Mouse (Mus musculus): ENCODE results near the gene Map3k21. TPM values are rescaled to one million over a fixed set of nuclear protein-coding genes. Genes with fewer than 3 reads are reported as not detected.

The Map3k21 gene
- total RNA-seq, 2 experiments from 2014 or later: not detected

- ATAC-seq (replicated peaks; ENCODE audit: low FRiP score, poor library complexity, severe bottlenecking): no peak
Observed at GRCm38 (mm10) chr8:125959363-125959771, 49.1 kb downstream of the Map3k21 start.

DNA sequence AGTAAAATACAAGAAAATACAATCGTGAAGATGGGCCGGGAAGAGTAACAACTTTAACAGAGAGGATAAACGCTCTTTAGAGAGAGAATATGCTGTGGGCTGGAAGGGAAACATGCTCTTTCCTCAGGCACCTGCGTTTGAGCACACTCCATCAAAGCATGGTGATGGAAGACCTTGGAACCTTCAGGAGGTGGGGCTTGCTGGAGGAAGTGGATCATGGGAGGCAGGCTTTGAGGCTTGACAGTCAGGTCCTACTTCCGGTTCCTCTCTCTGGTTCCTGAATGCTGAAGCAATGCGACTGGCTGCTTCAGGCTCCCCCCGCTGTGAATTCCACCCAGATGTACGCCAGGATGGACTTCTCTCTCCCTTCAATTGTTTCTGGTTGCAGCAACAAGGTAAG is 49.8 kb downstream of the Map3k21 start:
- ATAC-seq (replicated peaks; ENCODE audit: low FRiP score, poor library complexity, severe bottlenecking): no peak

GRCm38 (mm10) chr8:125961790-125962189 is 51.5 kb downstream of the Map3k21 start:
- ATAC-seq (replicated peaks; ENCODE audit: low FRiP score, poor library complexity, severe bottlenecking): no peak

DNA sequence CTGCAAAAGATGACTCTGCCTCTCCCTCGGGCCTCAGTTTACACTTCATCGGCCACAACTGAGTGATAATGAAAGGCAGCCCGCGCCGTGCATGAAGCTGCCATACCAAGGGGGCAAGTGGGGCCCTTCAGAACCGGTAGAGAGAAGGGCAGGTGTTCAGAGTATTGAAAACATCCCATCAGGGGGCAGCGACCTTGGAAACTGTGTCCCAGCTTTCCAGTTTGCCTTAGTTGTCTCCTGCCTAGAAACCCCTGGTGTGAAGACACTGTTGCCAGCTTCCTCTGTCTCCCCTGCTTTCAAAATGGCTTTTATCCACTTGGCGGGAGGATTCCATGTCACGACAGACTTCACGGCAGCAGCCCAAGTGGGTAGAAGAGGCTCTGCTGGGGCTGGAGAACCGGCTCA is 53.6 kb downstream of the Map3k21 start:
- ATAC-seq (replicated peaks; ENCODE audit: low FRiP score, poor library complexity, severe bottlenecking): no peak

- no peak for ATAC-seq (replicated peaks; ENCODE audit: low FRiP score, poor library complexity, severe bottlenecking)
Observed at GRCm38 (mm10) chr8:125971336-125971735, 61.1 kb downstream of the Map3k21 start.

DNA sequence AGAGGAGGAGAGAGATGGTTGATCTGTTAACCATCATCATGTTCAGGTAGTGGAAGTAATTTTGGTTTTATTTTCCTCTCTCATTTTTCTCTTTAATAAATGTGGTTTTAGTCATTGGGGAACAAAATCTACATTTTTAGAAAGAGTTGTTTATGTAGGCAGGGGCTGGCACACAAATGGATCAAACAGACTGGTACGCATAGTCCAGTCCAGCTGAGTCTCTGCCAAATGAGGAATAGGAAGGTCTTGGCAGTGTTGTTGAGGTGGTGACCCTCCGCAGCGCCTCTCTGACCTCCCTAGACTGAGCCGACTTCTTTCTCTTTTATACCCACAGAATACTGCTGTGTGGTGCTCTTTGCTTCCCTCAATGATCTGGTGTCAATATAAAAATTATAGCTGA is 65.7 kb downstream of the Map3k21 start:
- ATAC-seq (replicated peaks; ENCODE audit: low FRiP score, poor library complexity, severe bottlenecking): no peak

- no peak for ATAC-seq (replicated peaks; ENCODE audit: low FRiP score, poor library complexity, severe bottlenecking)
Observed at GRCm38 (mm10) chr8:125980826-125981225, 70.6 kb downstream of the Map3k21 start.

- ATAC-seq (replicated peaks; ENCODE audit: low FRiP score, poor library complexity, severe bottlenecking): no peak
Observed at GRCm38 (mm10) chr8:125983515-125983914, 73.3 kb downstream of the Map3k21 start.

GRCm38 (mm10) chr8:125984140-125984539 is 73.9 kb downstream of the Map3k21 start:
- no peak for ATAC-seq (replicated peaks; ENCODE audit: low FRiP score, poor library complexity, severe bottlenecking)

DNA sequence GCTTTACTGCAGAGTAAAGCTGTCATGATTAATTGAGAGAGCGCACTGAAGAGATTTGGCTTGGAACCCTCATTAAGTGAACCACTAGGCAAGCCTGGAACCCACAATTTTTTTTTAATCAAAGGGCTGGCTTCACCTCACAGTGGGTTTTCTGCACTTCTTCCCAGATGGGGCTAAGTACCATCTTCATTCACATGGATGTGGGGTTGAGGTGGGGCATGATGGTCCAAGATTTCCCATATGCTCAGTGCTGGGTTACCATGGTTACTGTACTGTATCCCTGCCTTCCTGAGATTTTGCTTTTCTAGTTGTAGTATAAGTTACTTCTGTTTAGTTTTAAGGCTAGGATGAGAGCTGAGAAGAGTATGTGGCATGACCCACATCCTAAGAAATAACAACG is 75.1 kb downstream of the Map3k21 start:
- no peak for ATAC-seq (replicated peaks; ENCODE audit: low FRiP score, poor library complexity, severe bottlenecking)

- ATAC-seq (replicated peaks; ENCODE audit: low FRiP score, poor library complexity, severe bottlenecking): no peak
Observed at GRCm38 (mm10) chr8:125986999-125987589, 76.8 kb downstream of the Map3k21 start.

GRCm38 (mm10) chr8:125987996-125988395 is 77.7 kb downstream of the Map3k21 start:
- ATAC-seq (replicated peaks; ENCODE audit: low FRiP score, poor library complexity, severe bottlenecking): no peak

- ATAC-seq (replicated peaks; ENCODE audit: low FRiP score, poor library complexity, severe bottlenecking): no peak
Observed at GRCm38 (mm10) chr8:125993636-125994035, 83.4 kb downstream of the Map3k21 start.

GRCm38 (mm10) chr8:125995101-125995986 is 85.1 kb downstream of the Map3k21 start, which contains the start of gene Kcnk1:
TSS of gene Kcnk1 (plus strand) at chr8:125995170.
- no peak for ATAC-seq (replicated peaks; ENCODE audit: low FRiP score, poor library complexity, severe bottlenecking)

DNA sequence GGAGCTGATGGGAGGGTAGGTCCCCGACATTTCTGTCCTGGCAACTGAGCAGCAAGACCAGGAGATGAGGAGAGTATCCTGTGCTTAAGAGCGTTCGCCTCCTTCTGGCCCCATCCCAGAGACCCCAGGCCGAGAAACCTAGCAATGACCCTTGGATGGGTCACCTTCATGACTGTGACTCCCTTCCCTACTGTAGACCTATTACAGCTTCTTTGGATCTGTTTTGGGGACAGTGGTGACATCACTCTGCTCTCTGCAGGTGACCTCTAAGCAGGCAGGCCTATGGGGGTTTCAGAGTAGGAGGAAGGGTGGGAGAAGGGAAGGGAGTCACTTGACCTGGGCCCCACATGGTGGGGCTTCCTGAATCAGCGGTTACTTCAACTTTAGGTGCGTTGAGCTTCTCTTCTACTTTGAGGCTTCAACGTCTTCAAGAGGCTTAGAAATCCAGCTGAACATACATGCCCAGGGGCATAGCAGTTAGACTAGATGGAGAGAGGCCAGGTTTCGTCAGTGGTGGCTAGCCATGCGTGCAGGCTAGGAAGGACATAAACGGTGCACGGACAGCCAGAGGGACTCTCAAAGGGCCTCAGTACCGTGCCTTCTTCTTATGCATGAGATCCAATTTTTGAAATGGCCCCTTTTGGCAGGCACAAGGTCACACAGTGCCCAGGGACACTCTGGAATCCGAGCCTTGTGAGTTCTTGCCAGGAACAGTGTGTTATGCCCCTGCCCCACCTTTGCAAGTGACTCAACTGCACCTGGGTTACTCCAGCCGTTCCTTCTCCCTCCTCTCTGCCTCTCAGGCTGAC is 86.0 kb downstream of the Map3k21 start:
- ATAC-seq (replicated peaks; ENCODE audit: low FRiP score, poor library complexity, severe bottlenecking): no peak

DNA sequence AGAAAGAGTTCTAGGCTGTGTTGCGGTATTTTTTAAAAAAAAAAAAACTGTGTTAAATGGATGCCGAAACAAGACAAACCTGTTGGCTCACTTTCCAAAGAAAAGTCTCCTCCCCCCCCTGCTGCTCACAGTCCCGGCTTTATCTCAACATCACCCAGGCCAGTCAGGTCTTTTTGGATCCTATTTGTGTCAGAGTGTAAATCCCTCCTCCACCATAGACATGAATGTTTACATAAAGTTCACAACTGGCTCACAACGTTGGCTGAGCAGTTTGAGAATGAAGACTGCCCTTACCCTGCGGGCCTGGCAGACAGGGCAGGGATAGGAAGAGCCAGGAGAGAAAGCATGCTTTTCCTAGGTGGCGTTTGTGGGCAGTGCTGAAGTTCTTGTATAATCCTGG is 86.7 kb downstream of the Map3k21 start:
- no peak for ATAC-seq (replicated peaks; ENCODE audit: low FRiP score, poor library complexity, severe bottlenecking)

Other genes starting within 250 kb of the Map3k21 start
- gene Map10, start 240.6 kb upstream of the Map3k21 start, total RNA-seq (2015; ENCODE audit: low replicate concordance): 0.42 TPM in 1 of 2 replicates, not detected in the other
- gene Map10, start 240.6 kb upstream of the Map3k21 start, total RNA-seq (2017; ENCODE audit: low replicate concordance): 0.14 TPM in 1 of 2 replicates, not detected in the other
- gene Ntpcr, start 180.5 kb upstream of the Map3k21 start, total RNA-seq (2015; ENCODE audit: low replicate concordance): 4.2 and 14.2 TPM in 2 replicates
- 3.2 and 10.7 TPM in 2 replicates for gene Ntpcr, start 180.5 kb upstream of the Map3k21 start, total RNA-seq (2017; ENCODE audit: low replicate concordance)
- gene Pcnx2, start 12.1 kb upstream of the Map3k21 start, total RNA-seq (2015; ENCODE audit: low replicate concordance): not detected in 2 replicates
- gene Pcnx2, start 12.1 kb upstream of the Map3k21 start, total RNA-seq (2017; ENCODE audit: low replicate concordance): not detected in 2 replicates
- gene Kcnk1, start 84.7 kb downstream of the Map3k21 start, total RNA-seq (2015; ENCODE audit: low replicate concordance): not detected in 2 replicates
- not detected in 2 replicates for gene Kcnk1, start 84.7 kb downstream of the Map3k21 start, total RNA-seq (2017; ENCODE audit: low replicate concordance)

Measured in erythroblast, adult 5-6 weeks (primary cell).